17 mouse cellular contexts compared by ENCODE assay signal in the genomic region with DNA sequence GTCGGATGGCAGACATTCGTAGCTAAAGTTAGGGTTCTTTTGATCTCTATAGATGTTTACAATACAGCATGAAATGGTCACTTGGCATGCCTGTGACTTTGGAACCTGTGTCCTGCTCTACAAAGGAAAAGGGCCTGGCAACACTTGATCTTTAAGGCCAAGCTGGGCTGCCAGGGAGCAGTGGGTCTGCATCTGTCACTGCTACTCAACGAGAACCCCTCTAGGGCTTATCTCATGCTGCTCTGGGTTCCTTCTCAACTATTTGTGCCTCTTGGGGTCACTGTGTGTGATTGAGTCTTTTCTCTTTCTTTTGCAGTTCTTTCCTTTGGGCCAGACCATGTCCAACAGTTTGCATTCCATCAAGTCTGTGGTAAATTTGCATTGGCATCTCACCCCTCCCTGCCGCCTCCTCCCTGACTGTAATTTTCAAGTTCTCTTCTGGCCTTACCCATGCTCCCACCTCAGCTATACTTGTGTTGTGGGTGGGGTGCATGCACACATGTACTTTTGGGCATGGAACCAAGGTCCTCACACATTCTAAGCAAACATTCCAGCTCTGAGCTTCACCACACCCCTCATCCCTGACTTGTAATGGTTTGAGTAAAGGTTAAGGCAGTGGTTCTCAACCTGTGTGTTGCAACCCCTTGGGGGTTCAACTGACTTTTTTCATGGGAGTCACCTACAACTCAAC.
DNase-seq lines count a peak whose midpoint lies in the region; ATAC-seq lines count a peak whose summit lies in the region.
"Had no signal": no experiment of that assay in that cellular context is flagged by ENCODE, and none has a peak within 500 bp of the region (broad histone marks: within the 10 kb centered on the region; RNA-seq: fewer than 3 reads in every experiment).

No protein-coding gene starts in this region.

- H3K4me2 ChIP-seq in lung, embryonic 15.5 days: no peak overlapping the region
- H3K4me2 ChIP-seq: forebrain, embryonic 13.5 days; heart, embryonic 12.5 days; hindbrain, embryonic 12.5 days had no signal

- H3K27me3 ChIP-seq in lung, embryonic 15.5 days: no peaks in the 10 kb centered on the region; the same call in 1 of the 2 replicates
- H3K27me3 ChIP-seq: forebrain, embryonic 13.5 days; heart, embryonic 12.5 days; Patski had no signal

- no peaks in the 10 kb centered on the region for H3K9me3 ChIP-seq in lung, embryonic 15.5 days
- H3K9me3 ChIP-seq: embryonic facial prominence, embryonic 10.5 days; forebrain, embryonic 13.5 days; heart, embryonic 12.5 days; hindbrain, embryonic 12.5 days had no signal

- H3K4me1 ChIP-seq in lung, embryonic 15.5 days: no peaks in the 10 kb centered on the region
- H3K4me1 ChIP-seq: embryonic facial prominence, embryonic 10.5 days; forebrain, embryonic 13.5 days; hindbrain, embryonic 12.5 days had no signal

- peak; percentile 66; the same call in 1 of the 2 replicates for ATAC-seq in lung, embryonic 15.5 days (ENCODE audit: borderline replicate concordance, extremely low read depth, low FRiP score, low TSS enrichment)

- 62% methylated on average over 4 of the region's 4 CpGs for WGBS in lung, embryonic 15.5 days

- DNase-seq in lung, adult 18-20 months: peak; percentile 29 to 58
- DNase-seq in lung, postnatal 14 days: no peak
- peak; percentile 50 for DNase-seq in lung, postnatal 25 days (ENCODE audit: low spot score)
- no peak for DNase-seq in cerebellum, adult 18-20 months
- DNase-seq in cerebellum, postnatal 10 days: no peak
- no peak for DNase-seq in kidney, postnatal 4 days
- DNase-seq: adrenal gland, postnatal 10 days; cerebellum, adult 11 months; cerebellum, adult 9-10 months; gastrocnemius, postnatal 25 days had no signal

- no peak overlapping the region for H3K9ac ChIP-seq in lung, embryonic 15.5 days
- H3K9ac ChIP-seq: forebrain, embryonic 13.5 days; forebrain, postnatal 0 days; heart, embryonic 12.5 days; hindbrain, embryonic 12.5 days had no signal

- no peaks in the 10 kb centered on the region for H3K36me3 ChIP-seq in lung, embryonic 15.5 days
- H3K36me3 ChIP-seq: hindbrain, embryonic 12.5 days had no signal

- no peak overlapping the region for H3K4me3 ChIP-seq in lung, embryonic 15.5 days
- H3K4me3 ChIP-seq: embryonic facial prominence, embryonic 10.5 days; forebrain, embryonic 13.5 days; heart, embryonic 12.5 days; hindbrain, embryonic 12.5 days had no signal

- peak overlapping the region; percentile 53 for H3K27ac ChIP-seq in lung, embryonic 15.5 days
- H3K27ac ChIP-seq: embryonic facial prominence, embryonic 10.5 days; forebrain, embryonic 13.5 days; hindbrain, embryonic 12.5 days had no signal

Comparison
In these comparisons a context has a peak if more than half of its experiments do, and no peak if none do; other contexts are left out.
1. DNase-seq: peak in lung, adult 18-20 months (2 of 2) and lung, postnatal 25 days (single experiment); none in lung, postnatal 14 days (single experiment), cerebellum, adult 18-20 months (0 of 2), cerebellum, postnatal 10 days (0 of 2) and kidney, postnatal 4 days (0 of 2).